Mouse (Mus musculus) heart, embryonic 10.5 days (tissue): ENCODE data around the gene Sgms2. TPM values are rescaled to one million over a fixed set of nuclear protein-coding genes. Genes with fewer than 3 reads are reported as not detected.
A peak's percentile ranks its signal among the peaks of the same experiment; 100 is the strongest.
"Not testable (repeated sequence)": the region's sequence is repeated elsewhere in the genome, so short reads cannot be mapped to it uniquely, and the experiment has no call there.

ENCODE experiments used
- DNase-seq: peaks from one replicate; pipeline ENCODE4 v3.0.0-alpha.2; 2017; ENCODE audit warnings: low spot score
- H3K27ac ChIP-seq: fragments of 300-500 bp; sonication (generic); 2 replicates; pipeline ENCODE4 v1.5.1; 2016; ENCODE audit warnings: mild to moderate bottlenecking
- H3K27me3 ChIP-seq: fragments of 300-500 bp; sonication (generic); 2 replicates; pipeline ENCODE4 v1.6.1; 2016; ENCODE audit warnings: mild to moderate bottlenecking; ENCODE audit not compliant: poor library complexity, insufficient read depth, severe bottlenecking
- H3K36me3 ChIP-seq: fragments of 300-500 bp; sonication (generic); 2 replicates; pipeline ENCODE4 v1.6.1; 2016; ENCODE audit warnings: mild to moderate bottlenecking, moderate library complexity
- H3K4me1 ChIP-seq: fragments of 300-500 bp; sonication (generic); 2 replicates; pipeline ENCODE4 v1.6.1; 2016; ENCODE audit warnings: mild to moderate bottlenecking
- H3K4me3 ChIP-seq: fragments of 300-500 bp; sonication (generic); 2 replicates; pipeline ENCODE4 v1.5.1; 2016; ENCODE audit warnings: mild to moderate bottlenecking, moderate library complexity
- H3K9me3 ChIP-seq: fragments of 300-500 bp; sonication (generic); 2 replicates; pipeline ENCODE4 v1.6.1; 2016; ENCODE audit warnings: mild to moderate bottlenecking, moderate library complexity
- WGBS: fragments of 180-500 bp; shearing (Covaris S2); methylation state at CpG from one replicate; pipeline ENCODE4 v1.1.7; 2016; 5-methylcytosine and 5-hydroxymethylcytosine counted together
- polyA plus RNA-seq: library from polyadenylated mRNA; unstranded; fragments of >200 nt; fragmentation: Nextera tagmentation; extraction: Ambion mirVana; gene quantifications from 2 replicates; pipeline ENCODE4 v1.2.1, GENCODE M21; 2016

Sgms2 gene
- polyA plus RNA-seq, 1 experiment from 2014 or later, result 1.9 TPM

GRCm38 (mm10) chr3:131343311-131343710, 147.9 kb downstream of the Sgms2 start:
- WGBS, result 76% methylated on average over 6 of the region's 6 CpGs
- Histone ChIP-seq H3K4me3 (no peak overlapping the region), H3K36me3 (no peaks in the 10 kb centered on the region), H3K27ac (no peak overlapping the region), H3K27me3 (no peaks in the 10 kb centered on the region), H3K4me1 (no peaks in the 10 kb centered on the region), H3K9me3 (no peaks in the 10 kb centered on the region)
- DNase-seq, result peak; percentile 55

GRCm38 (mm10) chr3:131340885-131341284, 150.3 kb downstream of the Sgms2 start:
- Histone ChIP-seq H3K4me3 (no peak overlapping the region), H3K27me3 (no peaks in the 10 kb centered on the region), H3K27ac (no peak overlapping the region), H3K9me3 (no peaks in the 10 kb centered on the region), H3K36me3 (no peaks in the 10 kb centered on the region), H3K4me1 (no peaks in the 10 kb centered on the region)
- WGBS, result 71% methylated on average over 3 of the region's 3 CpGs
- peak; percentile 58 for DNase-seq

GRCm38 (mm10) chr3:131339280-131339679, 151.9 kb downstream of the Sgms2 start:
- no peak overlapping the region for H3K4me3 ChIP-seq
- peaks cover 13% of the 10 kb centered on the region for H3K4me1 ChIP-seq
- DNase-seq, result no peak
- H3K9me3 ChIP-seq, result no peaks in the 10 kb centered on the region
- H3K27me3 ChIP-seq, result no peaks in the 10 kb centered on the region
- 77% methylated on average over 4 of the region's 4 CpGs for WGBS
- no peaks in the 10 kb centered on the region for H3K36me3 ChIP-seq
- no peak overlapping the region for H3K27ac ChIP-seq

- not testable (repeated sequence) for DNase-seq, H3K27me3 ChIP-seq, H3K27ac ChIP-seq, H3K9me3 ChIP-seq, H3K4me3 ChIP-seq, H3K36me3 ChIP-seq
- peaks cover 24% of the 10 kb centered on the region for H3K4me1 ChIP-seq
- WGBS, result 96% methylated on average over 7 of the region's 7 CpGs
These were observed 153.5 kb downstream of the Sgms2 start for GRCm38 (mm10) chr3:131337749-131338148.

- Histone ChIP-seq H3K27ac (no peak overlapping the region), H3K27me3 (peaks cover 6% of the 10 kb centered on the region; the same call in 1 of the 2 replicates), H3K9me3 (no peaks in the 10 kb centered on the region), H3K36me3 (no peaks in the 10 kb centered on the region), H3K4me1 (peaks cover 24% of the 10 kb centered on the region), H3K4me3 (no peak overlapping the region)
- 87% methylated on average over 8 of the region's 8 CpGs for WGBS
- DNase-seq, result no peak
These were observed 154.6 kb downstream of the Sgms2 start for GRCm38 (mm10) chr3:131336629-131337028.

- WGBS, result 63% methylated on average over 8 of the region's 8 CpGs
- Histone ChIP-seq H3K27ac (peak overlapping the region; percentile 47), H3K27me3 (peaks cover 6% of the 10 kb centered on the region; the same call in 1 of the 2 replicates), H3K4me1 (peaks cover 24% of the 10 kb centered on the region), H3K4me3 (peak overlapping the region; percentile 46), H3K9me3 (no peaks in the 10 kb centered on the region), H3K36me3 (no peaks in the 10 kb centered on the region)
- DNase-seq, result no peak
These were observed 156.1 kb downstream of the Sgms2 start for GRCm38 (mm10) chr3:131335117-131335547.

- no peaks in the 10 kb centered on the region for H3K4me1 ChIP-seq
- no peaks in the 10 kb centered on the region for H3K36me3 ChIP-seq
- WGBS, result 78% methylated on average over 7 of the region's 7 CpGs
- H3K9me3 ChIP-seq, result 0 out of 2 replicates have a peak, but pooled peaks cover 4% of the 10 kb centered on the region
- no peak overlapping the region for H3K27ac ChIP-seq
- H3K4me3 ChIP-seq, result no peak overlapping the region
- no peak for DNase-seq
- no peaks in the 10 kb centered on the region for H3K27me3 ChIP-seq
These were observed 164.0 kb downstream of the Sgms2 start for GRCm38 (mm10) chr3:131327189-131327588.

- Histone ChIP-seq H3K4me1 (no peaks in the 10 kb centered on the region), H3K27ac (no peak overlapping the region), H3K27me3 (no peaks in the 10 kb centered on the region), H3K9me3 (0 out of 2 replicates have a peak, but pooled peaks cover 4% of the 10 kb centered on the region), H3K36me3 (no peaks in the 10 kb centered on the region), H3K4me3 (no peak overlapping the region)
- DNase-seq, result no peak
- WGBS, result 77% methylated on average over 4 of the region's 4 CpGs
These were observed 164.6 kb downstream of the Sgms2 start for GRCm38 (mm10) chr3:131326637-131327036.

- Histone ChIP-seq H3K27ac (no peak overlapping the region), H3K27me3 (peaks cover 10% of the 10 kb centered on the region), H3K4me3 (no peak overlapping the region), H3K36me3 (no peaks in the 10 kb centered on the region), H3K4me1 (no peaks in the 10 kb centered on the region), H3K9me3 (no peaks in the 10 kb centered on the region)
- DNase-seq, result no peak
- 68% methylated on average over 14 of the region's 14 CpGs for WGBS
These were observed 169.0 kb downstream of the Sgms2 start for GRCm38 (mm10) chr3:131322081-131322815.

GRCm38 (mm10) chr3:131320184-131320583, 171.0 kb downstream of the Sgms2 start:
- peaks cover 11% of the 10 kb centered on the region for H3K4me1 ChIP-seq
- peaks cover 11% of the 10 kb centered on the region for H3K27me3 ChIP-seq

GRCm38 (mm10) chr3:131318211-131318610, 173.0 kb downstream of the Sgms2 start:
- Histone ChIP-seq H3K36me3 (no peaks in the 10 kb centered on the region), H3K9me3 (no peaks in the 10 kb centered on the region), H3K27me3 (peaks cover 11% of the 10 kb centered on the region), H3K4me1 (peaks cover 11% of the 10 kb centered on the region), H3K4me3 (no peak overlapping the region), H3K27ac (no peak overlapping the region)
- no peak for DNase-seq
- WGBS, result 45% methylated on average over 2 of the region's 2 CpGs

More at GRCm38 (mm10) chr3:131320184-131320583, 171.0 kb downstream of the Sgms2 start:
- no peaks in the 10 kb centered on the region for H3K36me3 ChIP-seq
- H3K27ac ChIP-seq, result no peak overlapping the region
- DNase-seq, result no peak
- WGBS, result 6% methylated on average over 3 of the region's 3 CpGs
- H3K4me3 ChIP-seq, result no peak overlapping the region
- no peaks in the 10 kb centered on the region for H3K9me3 ChIP-seq

- Histone ChIP-seq H3K4me3 (no peak overlapping the region), H3K36me3 (no peaks in the 10 kb centered on the region), H3K27ac (no peak overlapping the region), H3K4me1 (peaks cover 11% of the 10 kb centered on the region), H3K9me3 (no peaks in the 10 kb centered on the region), H3K27me3 (peaks cover 11% of the 10 kb centered on the region)
- WGBS, result 80% methylated on average over 1 of the region's 1 CpGs
- DNase-seq, result no peak
These were observed 174.1 kb downstream of the Sgms2 start for GRCm38 (mm10) chr3:131317126-131317525.

- WGBS, result 48% methylated on average over 4 of the region's 4 CpGs
- no peak overlapping the region for H3K27ac ChIP-seq
- DNase-seq, result no peak
- peaks cover 11% of the 10 kb centered on the region for H3K27me3 ChIP-seq
- H3K4me3 ChIP-seq, result peak overlapping the region; percentile 32
- peaks cover 11% of the 10 kb centered on the region for H3K4me1 ChIP-seq
- H3K9me3 ChIP-seq, result no peaks in the 10 kb centered on the region
- no peaks in the 10 kb centered on the region for H3K36me3 ChIP-seq
These were observed 175.2 kb downstream of the Sgms2 start for GRCm38 (mm10) chr3:131315957-131316510.
